Mouse (Mus musculus): Measurements from ENCODE around the gene Crnkl1.

- TF ChIP-seq POLR2A (IDR thresholded peaks at IDR 0.05; ENCODE audit: borderline replicate concordance, insufficient read depth, low read length) (no peak), CTCF (IDR thresholded peaks at IDR 0.05; ENCODE audit: borderline replicate concordance, insufficient read depth, low read depth, low read length) (no peak)
Observed at GRCm38 (mm10) chr2:145958551-145958950, 23.7 kb upstream of the Crnkl1 start.
